Mouse (Mus musculus) cerebellum, postnatal 25 days (tissue): ENCODE data around the gene Il6st.
A peak's percentile ranks its signal among the peaks of the same experiment; 100 is the strongest.

Experiments used
- DNase-seq, 2 experiments: peaks; one replicate each; pipeline ENCODE4 v3.0.0; 2021; ENCODE audit warnings: mixed read lengths in 2 of 2

Gene Il6st

DNA sequence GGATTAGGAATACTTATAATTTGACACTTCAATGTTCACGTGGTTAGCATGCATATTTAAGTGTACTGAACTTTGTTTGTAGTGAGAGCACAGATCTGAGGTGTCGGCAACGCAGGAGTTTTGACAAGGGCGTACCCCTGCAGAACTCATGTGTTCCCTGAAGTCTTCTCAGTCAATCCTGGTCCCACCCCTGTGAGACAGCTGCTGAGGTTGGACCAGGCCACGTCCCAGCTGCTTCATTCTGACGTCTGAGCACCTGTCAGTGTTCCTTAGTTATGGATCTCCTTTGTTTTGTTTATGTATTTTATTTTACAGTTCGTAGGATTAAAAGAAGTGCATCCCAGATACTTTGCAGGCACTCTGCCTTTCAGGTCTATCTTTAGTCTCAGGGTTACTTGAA lies 19.1 kb downstream of the Il6st start:
- no peak for DNase-seq

DNA sequence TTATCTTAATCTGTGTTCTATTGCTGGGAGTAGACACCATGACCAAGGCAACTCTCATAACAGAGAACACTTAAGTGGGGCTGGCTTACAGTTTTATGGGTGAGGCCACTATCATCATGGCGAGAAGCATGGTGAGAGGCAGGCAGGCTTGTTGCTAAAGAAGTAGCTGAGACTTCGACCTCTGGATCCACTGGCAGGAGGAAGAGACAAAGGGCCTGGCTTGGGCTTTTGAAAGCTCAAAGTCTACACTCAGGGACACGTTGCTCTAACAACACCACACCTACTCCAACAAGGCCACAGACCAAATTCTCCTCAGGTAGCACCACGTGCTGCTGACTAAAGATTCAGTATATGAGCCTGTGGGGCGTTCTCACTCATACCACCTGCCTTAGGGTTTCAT lies 22.4 kb downstream of the Il6st start:
- no peak for DNase-seq

DNA sequence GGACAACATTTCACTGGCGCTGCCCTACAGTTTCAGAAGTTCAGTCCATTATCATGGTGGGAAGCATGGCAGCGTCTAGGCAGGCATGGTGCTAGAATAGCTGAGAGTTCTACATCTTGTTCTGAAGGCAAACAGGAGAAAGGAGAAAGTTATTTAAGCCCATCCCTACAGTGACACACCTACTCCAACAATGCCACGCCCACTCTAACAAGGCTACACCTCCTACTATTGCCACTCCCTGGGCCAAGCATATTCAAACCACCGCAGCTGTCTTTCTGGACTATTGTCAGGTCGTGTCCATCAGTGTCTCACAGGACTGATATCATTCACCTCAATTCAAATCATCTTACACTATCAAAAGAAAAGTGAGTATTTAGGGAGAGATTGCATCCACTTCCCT lies 22.8 kb downstream of the Il6st start:
- no peak for DNase-seq

DNA sequence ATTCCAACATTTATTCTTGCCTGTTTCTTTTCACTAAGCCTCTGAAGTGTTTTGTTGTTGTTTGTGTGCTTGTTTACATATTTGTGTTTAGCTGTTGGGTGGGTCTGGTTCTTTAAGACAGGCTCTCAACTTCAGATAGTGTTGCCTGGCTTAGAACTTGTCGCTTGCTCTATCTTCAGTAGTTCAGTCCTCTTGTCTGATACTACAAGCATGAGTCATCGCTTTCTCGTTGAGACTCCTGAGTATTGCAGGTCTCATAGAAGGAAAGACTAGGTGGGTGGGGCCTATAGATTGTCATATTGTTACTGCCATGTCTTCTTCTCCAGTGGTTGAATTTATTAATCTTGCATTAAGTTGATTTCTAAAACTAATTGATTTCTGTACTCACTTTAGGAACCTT lies 26.2 kb downstream of the Il6st start:
- no peak for DNase-seq

DNA sequence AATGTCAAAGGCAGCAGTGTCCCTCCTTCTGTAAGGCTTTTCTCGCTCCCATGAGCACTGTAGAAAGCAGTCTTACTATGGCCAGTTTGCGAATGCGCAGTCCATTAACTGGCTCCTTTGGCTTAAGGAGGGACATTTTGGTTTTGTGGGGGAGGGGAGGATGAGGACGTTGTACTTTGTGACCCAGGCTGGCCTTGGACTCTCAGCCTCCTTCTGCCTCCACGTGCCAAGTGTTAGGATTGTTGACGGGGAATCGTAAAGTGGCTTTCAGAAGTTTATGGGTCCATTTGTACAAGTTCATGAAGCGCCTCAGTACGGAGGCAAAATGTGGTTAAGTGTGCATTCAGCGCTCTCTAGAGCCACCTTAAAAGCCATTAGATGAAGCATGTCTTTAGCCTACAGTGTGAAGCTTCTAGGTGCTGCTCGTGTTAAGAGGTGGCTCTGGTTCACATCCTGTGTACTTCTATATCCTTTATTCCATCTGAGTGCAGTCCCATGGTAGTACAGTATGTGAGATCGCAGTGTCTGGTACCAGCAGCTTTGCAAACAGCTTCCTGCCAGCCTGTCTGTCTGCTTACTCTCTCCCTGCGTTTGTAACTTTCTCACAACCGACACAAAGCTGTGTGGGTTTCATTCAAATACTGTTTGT lies 27.9 kb downstream of the Il6st start:
- no peak for DNase-seq

DNA sequence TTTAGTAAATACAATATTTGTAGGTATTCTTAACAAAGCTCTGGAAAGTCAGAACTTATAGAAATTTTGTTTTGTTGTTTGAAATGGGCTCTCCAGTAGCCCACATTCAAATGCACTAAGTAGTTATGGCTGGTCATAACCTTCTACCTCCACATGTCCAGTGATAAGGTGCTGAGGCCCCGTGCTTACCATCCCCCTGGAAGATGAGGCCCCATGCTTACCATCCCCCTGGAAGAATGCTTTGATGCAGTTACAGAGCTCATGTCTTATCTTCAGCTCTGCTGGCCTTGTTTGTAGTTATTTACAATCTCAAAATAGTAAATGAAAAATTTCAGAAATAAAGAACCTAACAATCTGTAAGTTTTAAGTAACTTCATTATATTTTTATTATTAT lies 28.4 kb downstream of the Il6st start:
- DNase-seq: no peak

DNA sequence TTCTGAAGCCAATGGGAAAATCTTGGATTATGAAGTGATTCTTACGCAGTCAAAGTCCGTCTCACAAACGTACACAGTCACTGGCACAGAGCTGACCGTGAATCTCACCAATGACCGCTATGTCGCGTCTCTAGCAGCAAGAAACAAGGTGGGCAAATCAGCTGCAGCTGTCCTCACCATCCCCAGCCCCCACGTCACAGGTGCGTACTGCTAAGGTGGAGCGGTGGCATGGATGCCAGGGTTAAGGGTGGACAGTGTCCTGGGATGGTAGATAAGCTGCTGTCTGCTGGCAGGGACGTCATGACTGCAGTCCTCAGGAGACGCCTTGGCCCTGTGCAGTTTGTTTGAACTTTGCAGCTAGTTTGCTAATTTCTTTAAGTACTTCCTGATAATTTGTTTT lies 30.7 kb downstream of the Il6st start:
- no peak for DNase-seq

DNA sequence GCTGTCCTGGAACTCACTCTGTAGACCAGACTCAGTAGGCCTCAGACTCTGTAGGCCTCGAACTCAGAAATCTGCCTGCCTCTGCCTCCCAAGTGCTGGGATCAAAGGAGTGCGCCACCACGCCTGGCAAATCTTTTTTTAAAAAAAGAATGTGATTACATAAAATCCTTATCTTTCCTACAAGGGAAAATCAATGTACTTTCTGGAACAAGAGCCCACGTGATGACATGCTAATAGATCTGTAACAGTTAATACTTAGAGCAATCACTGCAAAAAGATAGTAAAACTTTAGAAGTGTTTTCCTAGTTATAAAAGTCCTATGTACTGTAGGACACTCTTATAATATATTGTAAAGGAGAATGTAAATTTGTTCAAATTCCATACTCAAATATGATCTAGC lies 36.2 kb downstream of the Il6st start:
- no peak for DNase-seq

DNA sequence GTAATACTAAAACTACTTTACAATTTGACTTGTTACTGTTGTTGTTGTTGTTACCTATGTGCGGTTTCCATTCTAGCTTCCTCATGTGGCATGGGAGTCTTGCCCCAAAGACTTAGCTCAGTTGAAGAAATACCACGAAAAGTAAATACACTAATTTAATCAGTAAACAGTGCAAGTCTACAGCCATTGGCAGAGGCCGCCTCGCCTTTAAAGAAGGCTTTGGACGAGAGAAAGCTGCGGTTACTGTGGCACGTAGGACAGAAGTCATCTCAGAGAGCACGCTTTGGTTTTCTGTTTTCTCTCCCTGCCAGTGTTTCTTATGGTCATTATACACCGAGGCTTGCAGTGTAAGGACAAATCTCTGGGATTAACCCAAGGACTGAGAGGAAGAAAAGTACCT lies 36.6 kb downstream of the Il6st start:
- DNase-seq: no peak

DNA sequence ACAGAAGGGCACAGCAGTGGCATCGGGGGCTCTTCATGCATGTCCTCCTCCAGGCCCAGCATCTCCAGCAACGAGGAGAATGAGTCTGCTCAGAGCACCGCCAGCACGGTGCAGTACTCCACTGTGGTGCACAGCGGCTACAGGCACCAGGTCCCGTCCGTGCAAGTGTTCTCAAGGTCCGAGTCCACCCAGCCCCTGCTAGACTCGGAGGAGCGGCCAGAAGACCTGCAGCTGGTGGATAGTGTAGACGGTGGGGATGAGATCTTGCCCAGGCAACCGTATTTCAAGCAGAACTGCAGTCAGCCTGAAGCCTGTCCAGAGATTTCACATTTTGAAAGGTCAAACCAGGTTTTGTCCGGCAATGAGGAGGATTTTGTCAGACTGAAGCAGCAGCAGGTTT lies 40.0 kb downstream of the Il6st start:
- no peak for DNase-seq

DNA sequence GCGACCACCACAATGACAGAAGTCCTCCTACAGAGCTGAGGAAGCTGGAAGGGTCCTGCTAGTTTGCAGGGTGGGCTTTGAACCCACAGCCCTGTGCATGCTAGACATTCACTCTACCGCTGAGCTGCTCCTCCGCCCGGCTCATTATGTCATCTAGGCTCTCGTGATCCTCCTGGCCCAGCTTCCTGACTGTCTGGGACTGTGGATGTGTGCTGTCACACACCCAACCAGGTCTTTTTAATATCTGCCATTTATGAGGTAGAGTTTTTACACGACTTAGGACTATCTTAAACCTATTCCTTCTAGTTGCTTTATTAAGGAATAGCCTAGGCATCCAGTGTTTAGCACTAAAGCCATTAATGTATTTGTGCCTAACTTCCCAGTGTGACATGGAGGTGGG lies 41.6 kb downstream of the Il6st start:
- DNase-seq: no peak

DNA sequence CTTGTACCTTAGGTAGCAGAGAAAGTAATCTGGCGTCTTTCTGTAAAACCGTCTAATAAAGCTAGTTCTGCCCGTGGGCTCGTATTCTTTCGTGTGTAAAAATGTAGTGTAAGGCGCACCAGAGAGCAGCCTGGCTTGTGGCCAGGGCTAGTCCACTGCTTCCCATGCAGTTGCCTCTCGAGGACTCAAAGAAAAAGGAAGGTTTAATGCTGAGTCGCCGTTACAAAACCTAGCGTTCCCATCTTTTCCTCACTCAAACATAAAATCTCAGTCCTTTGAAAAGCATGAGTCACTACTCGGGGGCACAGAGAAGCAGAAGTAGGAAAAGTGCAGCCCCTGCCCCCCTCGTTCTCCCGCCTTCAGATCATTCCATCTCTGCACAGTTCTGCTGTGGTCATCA lies 42.9 kb downstream of the Il6st start:
- peak; percentile 21 to 40 for DNase-seq

DNA sequence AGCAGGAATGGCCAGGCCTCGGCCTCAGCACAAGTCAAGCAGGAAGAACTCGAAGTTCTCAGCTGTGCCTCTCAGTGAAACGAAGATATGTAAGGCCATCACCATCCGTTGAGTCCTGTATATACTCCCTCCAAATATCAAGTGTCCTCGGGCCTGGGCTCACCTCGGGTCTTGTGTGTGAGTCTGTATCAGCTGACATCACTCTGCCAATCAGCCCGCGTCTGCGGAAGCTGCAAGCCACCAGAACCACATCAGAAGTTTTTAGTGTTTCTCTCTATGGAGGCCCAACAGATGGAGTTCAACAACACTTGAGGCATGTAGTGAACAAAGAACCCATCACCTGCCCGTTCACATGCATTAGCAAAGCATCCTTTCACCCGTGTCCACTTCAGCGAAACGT lies 43.8 kb downstream of the Il6st start:
- no peak for DNase-seq

DNA sequence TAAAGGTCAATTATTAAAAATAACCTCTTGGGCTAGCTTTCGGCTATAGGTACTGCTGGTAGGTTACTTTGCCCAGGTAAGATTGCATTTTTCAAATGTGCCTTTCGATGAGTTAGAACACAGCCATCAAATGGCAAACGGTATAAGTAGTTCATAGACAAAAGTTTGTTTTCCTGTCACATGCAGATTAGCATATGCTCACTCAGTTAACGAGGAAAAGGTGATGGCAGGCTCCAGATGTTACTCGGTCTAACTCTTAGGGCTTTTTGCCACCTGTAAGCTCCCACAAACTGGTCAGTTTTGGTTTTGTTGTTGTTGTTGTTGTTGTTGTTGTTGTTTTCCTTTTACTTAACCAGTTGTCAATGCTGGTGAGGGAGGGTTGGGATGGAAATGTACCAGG lies 44.6 kb downstream of the Il6st start:
- DNase-seq: no peak

DNA sequence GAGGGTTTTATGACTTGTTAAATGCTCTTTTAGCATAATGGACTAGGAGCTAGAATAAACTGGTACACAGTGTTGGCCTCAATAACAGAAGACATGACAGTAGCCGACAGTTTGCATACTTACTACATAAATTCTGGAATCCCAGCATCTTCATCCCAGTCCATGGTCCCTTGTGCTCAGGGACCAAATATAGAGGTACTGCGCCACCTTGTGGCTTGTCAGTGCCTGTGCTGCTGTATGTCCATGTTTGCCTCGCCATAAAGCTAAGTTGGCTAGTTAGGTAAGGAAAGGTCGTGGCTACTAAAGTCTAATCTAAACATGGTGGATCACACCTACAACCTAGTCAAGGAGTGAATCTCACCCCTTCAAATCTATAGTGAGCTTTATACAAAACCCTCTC lies 45.6 kb downstream of the Il6st start:
- DNase-seq: peak; percentile 47 to 74

DNA sequence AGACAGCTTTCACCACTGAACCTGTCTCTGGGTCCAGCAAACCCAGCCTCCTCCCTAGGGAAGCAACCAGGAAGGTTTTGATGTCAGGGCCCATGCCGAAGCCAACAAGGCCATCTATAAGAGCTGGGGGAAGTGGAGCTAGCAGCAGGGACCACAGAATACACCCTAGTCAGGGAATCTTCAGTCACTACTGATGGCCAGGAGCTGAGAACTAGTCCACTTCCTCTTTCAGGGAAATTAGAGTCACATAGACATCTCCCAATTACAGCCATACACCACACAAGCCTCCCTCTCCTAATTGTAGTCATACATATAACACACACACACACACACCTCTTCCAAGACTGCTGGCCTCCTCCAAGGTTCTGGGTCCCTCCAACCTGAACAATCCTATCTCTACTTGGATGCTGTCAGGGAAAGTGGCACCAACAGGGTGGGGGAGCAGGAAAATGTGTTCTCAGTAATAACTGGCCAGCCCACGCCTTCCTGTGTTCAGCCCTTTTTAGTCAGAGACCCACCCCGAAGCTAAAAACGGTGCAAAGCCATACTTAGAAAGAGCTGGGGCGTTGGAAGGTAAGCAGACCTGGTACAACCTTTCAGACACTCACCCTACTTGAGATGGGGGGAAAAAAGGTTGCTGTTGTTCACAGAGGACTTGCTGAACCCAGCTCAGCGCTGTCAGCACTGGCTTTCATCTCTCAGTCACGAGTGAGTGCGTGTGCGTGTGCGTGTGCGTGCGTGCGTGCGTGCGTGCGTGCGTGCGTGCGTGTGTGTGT lies 46.8 kb downstream of the Il6st start:
- DNase-seq: no peak

DNA sequence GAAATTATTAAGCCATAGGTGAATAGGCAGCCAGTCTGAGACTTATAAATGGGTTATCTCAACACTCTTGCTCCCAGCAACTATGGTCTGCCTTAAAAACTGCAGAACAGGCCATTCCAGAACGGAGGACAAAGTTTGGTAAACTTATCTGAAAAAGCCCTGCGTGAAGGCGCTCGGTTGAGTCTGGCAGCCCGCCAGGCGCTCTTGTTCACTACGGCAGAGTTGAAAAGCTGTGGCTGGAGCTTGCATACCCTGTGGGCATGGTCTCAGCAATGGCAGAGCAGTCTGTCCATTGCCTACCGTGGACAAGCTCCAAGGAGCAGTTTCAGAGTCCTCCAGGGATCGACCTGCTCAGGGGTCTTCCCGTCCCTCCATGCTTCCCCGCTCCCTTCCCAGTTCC lies 47.4 kb downstream of the Il6st start:
- DNase-seq: peak in 1 of 2 experiments; percentile 43

DNA sequence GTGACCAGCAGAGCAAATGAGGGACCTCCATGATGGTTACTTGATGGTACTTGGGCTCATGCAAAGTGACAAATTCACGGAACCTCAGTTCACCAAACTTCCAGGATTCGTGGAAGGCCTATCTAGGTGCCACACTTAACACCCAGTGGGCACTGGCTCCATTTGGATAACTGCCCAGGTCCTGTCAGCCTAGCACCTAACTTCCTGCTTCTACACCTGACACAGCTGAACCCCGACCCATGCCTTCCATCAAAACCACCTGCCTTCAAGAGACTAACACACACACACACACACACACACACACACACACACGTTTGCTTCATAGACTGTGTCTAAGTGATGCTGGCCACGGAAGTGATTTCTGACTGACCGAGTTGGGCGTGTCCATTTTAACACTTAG lies 47.9 kb downstream of the Il6st start:
- DNase-seq: no peak

DNA sequence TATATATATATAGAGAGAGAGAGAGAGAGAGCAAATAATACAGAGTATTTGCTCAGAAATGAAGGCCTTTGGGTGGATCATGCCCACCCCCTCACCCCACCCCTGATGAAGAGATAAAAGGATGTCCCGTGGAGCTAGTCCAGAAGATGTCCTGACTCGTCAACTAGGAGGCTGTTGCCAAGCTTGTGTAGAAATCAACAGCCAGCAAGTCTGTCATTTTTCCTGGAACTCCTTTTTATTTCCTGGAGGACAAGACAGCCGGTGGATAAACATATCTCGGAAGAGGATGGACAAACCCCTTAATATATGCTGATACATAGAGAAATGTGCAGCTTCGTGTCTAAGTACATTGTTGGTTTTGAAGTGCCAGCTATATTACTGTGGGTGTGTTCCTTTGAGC lies 49.0 kb downstream of the Il6st start:
- no peak for DNase-seq

DNA sequence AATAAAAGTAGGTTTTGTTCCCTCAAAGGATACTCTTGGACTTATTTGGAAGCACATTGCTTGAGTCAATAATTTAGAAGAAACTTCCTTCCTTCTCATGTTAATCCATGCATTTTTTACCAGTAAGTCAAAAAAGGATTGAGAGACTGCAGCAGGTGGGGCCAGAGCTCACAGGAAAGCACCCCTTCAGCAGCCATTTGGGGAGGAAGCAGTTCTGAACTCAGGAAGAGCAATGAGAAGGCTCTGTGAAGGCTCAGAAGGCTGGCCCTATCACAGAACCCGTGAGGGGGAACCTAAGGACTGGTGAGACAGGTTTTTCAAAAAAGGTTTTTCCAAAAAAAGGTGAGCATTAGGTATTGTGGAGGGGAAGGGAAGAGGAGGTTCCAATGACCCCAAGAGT lies 50.7 kb downstream of the Il6st start:
- no peak for DNase-seq

DNA sequence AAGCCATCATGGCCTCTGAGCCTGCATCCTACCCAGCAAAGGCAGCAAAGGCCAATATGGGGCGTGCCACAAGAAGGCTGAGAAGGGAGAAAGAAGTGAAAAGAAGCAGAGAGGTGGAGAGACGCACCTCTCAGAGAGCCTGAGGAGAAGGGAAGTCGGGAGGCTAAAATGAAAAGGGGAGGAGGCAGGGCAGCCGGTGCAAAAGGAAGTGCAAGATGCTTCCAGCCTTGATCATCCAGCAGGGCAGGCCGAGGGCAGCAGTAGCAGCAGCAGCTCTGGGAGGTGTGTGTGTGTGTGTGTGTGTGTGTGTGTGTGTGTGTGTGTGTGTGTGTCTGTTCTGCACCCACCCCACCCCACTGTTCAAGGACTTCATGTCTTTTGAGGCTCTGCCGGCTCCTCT lies 58.4 kb downstream of the Il6st start:
- DNase-seq: no peak

DNA sequence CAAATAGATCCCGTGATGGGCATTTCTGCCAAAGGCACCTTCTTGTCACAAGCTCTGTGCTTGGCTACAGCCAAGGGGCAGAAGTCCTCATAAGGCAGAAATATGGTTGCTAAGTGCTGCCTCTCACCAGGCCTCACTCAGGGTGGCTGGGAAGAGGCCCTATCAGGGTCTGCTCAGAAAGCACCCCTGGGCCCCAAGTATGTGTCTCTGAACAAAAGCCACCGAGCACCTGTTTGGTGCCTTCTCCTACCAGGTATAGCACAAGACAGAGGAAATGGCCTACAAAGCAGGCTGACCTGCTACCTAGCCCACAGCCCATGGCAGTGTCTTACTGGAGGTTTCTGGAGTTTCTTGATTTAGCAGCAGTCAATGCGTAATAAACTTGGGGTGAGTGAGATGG lies 59.0 kb downstream of the Il6st start:
- DNase-seq: no peak

DNA sequence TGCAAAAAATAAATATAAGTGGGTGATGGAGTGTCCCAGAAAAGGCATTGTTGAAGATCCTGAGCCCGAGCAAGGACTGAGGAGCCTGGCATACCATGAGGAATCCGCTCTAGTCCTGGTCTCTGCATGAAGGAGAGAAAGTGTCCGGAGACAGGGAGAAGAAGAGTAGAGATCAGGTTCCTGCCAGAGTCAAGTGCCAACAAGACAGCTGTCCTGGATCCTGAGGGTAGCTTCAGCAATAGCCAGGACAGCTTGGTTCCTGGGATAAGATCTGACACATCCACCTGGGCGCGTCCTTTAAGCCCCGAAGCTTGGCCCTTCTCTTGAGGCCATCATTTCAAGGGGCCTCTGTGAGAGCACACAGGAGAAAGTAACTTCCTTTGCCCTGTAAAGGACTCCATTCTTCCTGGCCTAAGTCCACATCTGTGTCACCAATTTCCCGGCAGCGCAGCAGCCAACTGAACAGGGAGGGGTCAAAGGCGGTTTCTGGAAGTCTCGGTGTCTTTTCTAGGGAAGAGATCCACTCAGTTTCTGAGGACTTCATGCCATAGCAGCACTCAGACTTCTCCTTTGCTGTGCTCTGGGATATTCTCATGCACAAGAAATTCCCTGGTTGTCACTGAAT lies 59.6 kb downstream of the Il6st start:
- no peak for DNase-seq

DNA sequence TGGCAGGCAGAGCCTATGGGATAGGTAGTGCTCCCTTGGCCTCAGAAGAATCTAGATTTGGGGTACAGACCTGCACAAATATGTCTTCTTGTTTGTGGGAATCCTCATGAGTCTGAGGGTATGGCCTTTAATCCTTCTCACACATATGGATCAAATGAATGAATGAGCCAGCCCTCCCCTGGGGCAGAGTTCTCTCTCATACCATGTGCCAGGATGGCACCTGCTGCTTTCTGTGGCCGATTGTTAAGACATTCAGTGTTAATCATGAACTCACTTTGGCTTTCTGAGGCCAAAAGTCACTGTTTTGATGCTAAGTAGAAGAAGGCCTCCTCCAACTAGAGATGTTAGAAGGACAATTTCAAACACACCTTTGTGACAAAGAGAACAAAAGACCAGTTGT lies 63.3 kb downstream of the Il6st start:
- no peak for DNase-seq

DNA sequence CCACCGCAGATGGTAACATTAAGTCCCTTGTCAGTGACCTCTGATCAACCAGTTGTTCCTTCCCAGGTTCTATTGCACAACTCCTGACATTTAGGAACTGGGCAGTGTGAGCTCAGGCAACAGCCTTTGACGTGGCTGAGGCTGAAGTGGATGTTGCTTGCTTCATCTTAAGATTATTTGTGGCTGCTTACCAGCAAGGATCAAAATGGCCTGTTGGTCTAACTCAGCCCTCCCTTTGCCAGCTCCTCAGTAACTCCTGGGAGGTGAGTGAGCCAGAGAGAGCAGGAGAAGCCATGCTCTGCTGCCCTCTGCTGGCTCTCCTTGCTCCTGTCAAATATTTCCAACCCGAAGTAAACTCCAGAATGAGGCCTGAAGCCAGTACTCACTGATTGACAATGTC lies 66.0 kb downstream of the Il6st start:
- DNase-seq: peak; percentile 60 to 80
